Mouse (Mus musculus) embryonic facial prominence, embryonic 12.5 days (tissue): ENCODE results near the gene Fam107a. TPM values are rescaled to one million over a fixed set of nuclear protein-coding genes. Genes with fewer than 3 reads are reported as not detected.
A peak's percentile ranks its signal among the peaks of the same experiment; 100 is the strongest.
"Not testable (repeated sequence)": the region's sequence is repeated elsewhere in the genome, so short reads cannot be mapped to it uniquely, and the experiment has no call there.

Experiments
- ATAC-seq: fragments of 200-750 bp; cut with Nextera tagmentation; 2 replicates; pipeline ENCODE4 v1.8.0; 2017; ENCODE audit not compliant: insufficient number of reproducible peaks, insufficient read depth, low FRiP score, low TSS enrichment
- H3K27ac ChIP-seq: fragments of 300-500 bp; sonication (generic); 2 replicates; pipeline ENCODE4 v1.5.1; 2016; ENCODE audit warnings: mild to moderate bottlenecking
- H3K27me3 ChIP-seq: fragments of 300-500 bp; sonication (generic); 2 replicates; pipeline ENCODE4 v1.6.1; 2016; ENCODE audit warnings: mild to moderate bottlenecking, moderate library complexity
- H3K36me3 ChIP-seq: fragments of 300-500 bp; sonication (generic); 2 replicates; pipeline ENCODE4 v1.6.1; 2016; ENCODE audit warnings: mild to moderate bottlenecking
- H3K4me1 ChIP-seq: fragments of 300-500 bp; sonication (generic); 2 replicates; pipeline ENCODE4 v1.6.1; 2016
- H3K4me2 ChIP-seq: fragments of 300-500 bp; sonication (generic); replicated peaks from 2 replicates; pipeline ENCODE4 v1.6.1; 2016; ENCODE audit warnings: mild to moderate bottlenecking, moderate library complexity
- H3K4me3 ChIP-seq: fragments of 300-500 bp; sonication (generic); 2 replicates; pipeline ENCODE4 v1.5.1; 2016; ENCODE audit warnings: mild to moderate bottlenecking
- H3K9ac ChIP-seq: fragments of 300-500 bp; sonication (generic); 2 replicates; pipeline ENCODE4 v1.6.1; 2016; ENCODE audit warnings: mild to moderate bottlenecking, moderate library complexity
- H3K9me3 ChIP-seq: fragments of 300-500 bp; sonication (generic); 2 replicates; pipeline ENCODE4 v1.6.1; 2016; ENCODE audit warnings: mild to moderate bottlenecking, moderate library complexity
- WGBS: fragments of 180-500 bp; shearing (Covaris S2); methylation state at CpG from one replicate; pipeline ENCODE4 v1.1.7; 2016; 5-methylcytosine and 5-hydroxymethylcytosine counted together
- polyA plus RNA-seq: library from polyadenylated mRNA; unstranded; fragments of >200 nt; fragmentation: Nextera tagmentation; extraction: Ambion mirVana; gene quantifications from 2 replicates; pipeline ENCODE4 v1.2.1, GENCODE M21; 2016

Gene Fam107a
- polyA plus RNA-seq, 1 experiment from 2014 or later: 1.9 TPM

- no peak overlapping the region for H3K27ac ChIP-seq
- no peaks in the 10 kb centered on the region for H3K36me3 ChIP-seq
- H3K9ac ChIP-seq: no peak overlapping the region
- WGBS: 39% methylated on average over 3 of the region's 3 CpGs
- peaks cover 33% of the 10 kb centered on the region for H3K27me3 ChIP-seq
- no peak overlapping the region for H3K4me3 ChIP-seq
- H3K4me2 ChIP-seq: no peak overlapping the region
- peaks cover 29% of the 10 kb centered on the region for H3K4me1 ChIP-seq
- ATAC-seq: no peak
- H3K9me3 ChIP-seq: no peaks in the 10 kb centered on the region
Measured at GRCm38 (mm10) chr14:8314536-8314935, 3.3 kb downstream of the Fam107a start.

GRCm38 (mm10) chr14:8313877-8314276 is 3.9 kb downstream of the Fam107a start:
- ATAC-seq: no peak

GRCm38 (mm10) chr14:8309621-8310141 is 8.1 kb downstream of the Fam107a start:
- Histone ChIP-seq H3K4me1 (peaks cover 12% of the 10 kb centered on the region; the same call in 1 of the 2 replicates), H3K4me2 (no peak overlapping the region), H3K9ac (no peak overlapping the region), H3K4me3 (no peak overlapping the region), H3K27me3 (no peaks in the 10 kb centered on the region), H3K27ac (no peak overlapping the region), H3K36me3 (no peaks in the 10 kb centered on the region), H3K9me3 (no peaks in the 10 kb centered on the region)
- no peak for ATAC-seq
- WGBS: 19% methylated on average over 9 of the region's 9 CpGs

More at GRCm38 (mm10) chr14:8313877-8314276, 3.9 kb downstream of the Fam107a start:
- no peak overlapping the region for H3K9ac ChIP-seq
- H3K27ac ChIP-seq: no peak overlapping the region
- peaks cover 32% of the 10 kb centered on the region for H3K4me1 ChIP-seq
- H3K9me3 ChIP-seq: no peaks in the 10 kb centered on the region
- no peak overlapping the region for H3K4me3 ChIP-seq
- peaks cover 30% of the 10 kb centered on the region for H3K27me3 ChIP-seq
- H3K36me3 ChIP-seq: no peaks in the 10 kb centered on the region
- no peak overlapping the region for H3K4me2 ChIP-seq
- WGBS: 40% methylated on average over 7 of the region's 7 CpGs

- Histone ChIP-seq H3K36me3 (no peaks in the 10 kb centered on the region), H3K27me3 (no peaks in the 10 kb centered on the region), H3K4me2 (no peak overlapping the region), H3K4me1 (0 out of 2 replicates have a peak, but pooled peaks cover 7% of the 10 kb centered on the region), H3K9ac (no peak overlapping the region), H3K9me3 (no peaks in the 10 kb centered on the region), H3K4me3 (no peak overlapping the region), H3K27ac (no peak overlapping the region)
- no peak for ATAC-seq
- WGBS: 69% methylated on average over 3 of the region's 3 CpGs
Measured at GRCm38 (mm10) chr14:8308650-8309049, 9.2 kb downstream of the Fam107a start.

- ATAC-seq: no peak
- H3K4me3 ChIP-seq: no peak overlapping the region
- H3K9me3 ChIP-seq: no peaks in the 10 kb centered on the region
- no peaks in the 10 kb centered on the region for H3K36me3 ChIP-seq
- H3K4me2 ChIP-seq: no peak overlapping the region
- WGBS: 71% methylated on average over 6 of the region's 6 CpGs
- no peak overlapping the region for H3K9ac ChIP-seq
- no peak overlapping the region for H3K27ac ChIP-seq
- no peaks in the 10 kb centered on the region for H3K27me3 ChIP-seq
- 0 out of 2 replicates have a peak, but pooled peaks cover 6% of the 10 kb centered on the region for H3K4me1 ChIP-seq
Measured at GRCm38 (mm10) chr14:8306884-8307283, 10.9 kb downstream of the Fam107a start.

- Histone ChIP-seq H3K4me1 (0 out of 2 replicates have a peak, but pooled peaks cover 6% of the 10 kb centered on the region), H3K36me3 (no peaks in the 10 kb centered on the region), H3K4me3 (no peak overlapping the region), H3K9ac (no peak overlapping the region), H3K9me3 (no peaks in the 10 kb centered on the region), H3K27me3 (no peaks in the 10 kb centered on the region), H3K4me2 (no peak overlapping the region), H3K27ac (no peak overlapping the region)
- no peak for ATAC-seq
- 42% methylated on average over 3 of the region's 3 CpGs for WGBS
Measured at GRCm38 (mm10) chr14:8305014-8305413, 12.8 kb downstream of the Fam107a start.

- Histone ChIP-seq H3K9ac (no peak overlapping the region), H3K27me3 (0 out of 2 replicates have a peak, but pooled peaks cover 3% of the 10 kb centered on the region), H3K36me3 (no peaks in the 10 kb centered on the region), H3K4me1 (no peaks in the 10 kb centered on the region), H3K4me2 (no peak overlapping the region), H3K9me3 (no peaks in the 10 kb centered on the region), H3K27ac (no peak overlapping the region), H3K4me3 (no peak overlapping the region)
- no peak for ATAC-seq
Measured at GRCm38 (mm10) chr14:8304082-8304481, 13.7 kb downstream of the Fam107a start.

- Histone ChIP-seq H3K9me3 (no peaks in the 10 kb centered on the region), H3K4me1 (no peaks in the 10 kb centered on the region), H3K4me3 (no peak overlapping the region), H3K36me3 (no peaks in the 10 kb centered on the region), H3K4me2 (no peak overlapping the region), H3K27ac (no peak overlapping the region), H3K9ac (no peak overlapping the region), H3K27me3 (0 out of 2 replicates have a peak, but pooled peaks cover 3% of the 10 kb centered on the region)
- no peak for ATAC-seq
- WGBS: 13% methylated on average over 10 of the region's 10 CpGs
Measured at GRCm38 (mm10) chr14:8302687-8303086, 15.1 kb downstream of the Fam107a start.

- no peak for ATAC-seq
- Histone ChIP-seq H3K4me2 (no peak overlapping the region), H3K4me1 (no peaks in the 10 kb centered on the region), H3K27ac (no peak overlapping the region), H3K9ac (no peak overlapping the region), H3K27me3 (0 out of 2 replicates have a peak, but pooled peaks cover 3% of the 10 kb centered on the region), H3K9me3 (no peaks in the 10 kb centered on the region), H3K4me3 (no peak overlapping the region), H3K36me3 (no peaks in the 10 kb centered on the region)
- WGBS: 27% methylated on average over 8 of the region's 8 CpGs
Measured at GRCm38 (mm10) chr14:8300281-8300680, 17.5 kb downstream of the Fam107a start.

GRCm38 (mm10) chr14:8297889-8298293 is 19.9 kb downstream of the Fam107a start:
- Histone ChIP-seq H3K4me3 (no peak overlapping the region), H3K36me3 (no peaks in the 10 kb centered on the region), H3K27ac (no peak overlapping the region), H3K9me3 (no peaks in the 10 kb centered on the region), H3K27me3 (0 out of 2 replicates have a peak, but pooled peaks cover 3% of the 10 kb centered on the region), H3K4me2 (no peak overlapping the region), H3K4me1 (no peaks in the 10 kb centered on the region), H3K9ac (no peak overlapping the region)
- WGBS: 84% methylated on average over 5 of the region's 5 CpGs
- no peak for ATAC-seq

GRCm38 (mm10) chr14:8294257-8294656 is 23.6 kb downstream of the Fam107a start:
- no peak overlapping the region for H3K9ac ChIP-seq
- peaks cover 12% of the 10 kb centered on the region; the same call in 1 of the 2 replicates for H3K9me3 ChIP-seq
- no peaks in the 10 kb centered on the region for H3K27me3 ChIP-seq
- WGBS: 67% methylated on average over 1 of the region's 1 CpGs
- H3K27ac ChIP-seq: no peak overlapping the region
- no peak for ATAC-seq
- H3K4me1 ChIP-seq: no peaks in the 10 kb centered on the region
- H3K4me3 ChIP-seq: no peak overlapping the region
- no peaks in the 10 kb centered on the region for H3K36me3 ChIP-seq
- no peak overlapping the region for H3K4me2 ChIP-seq

GRCm38 (mm10) chr14:8286595-8286994 is 31.2 kb downstream of the Fam107a start:
- WGBS: 81% methylated on average over 5 of the region's 5 CpGs
- H3K9me3 ChIP-seq, H3K4me1 ChIP-seq, H3K36me3 ChIP-seq, H3K9ac ChIP-seq, H3K4me3 ChIP-seq, H3K27me3 ChIP-seq, H3K4me2 ChIP-seq, H3K27ac ChIP-seq: not testable (repeated sequence)
- peak; percentile 82; the same call in 1 of the 2 replicates for ATAC-seq
